Mouse (Mus musculus): ENCODE results near the gene Rtp1. TPM values are rescaled to one million over a fixed set of nuclear protein-coding genes. Genes with fewer than 3 reads are reported as not detected.

Rtp1 gene
- total RNA-seq, 1 experiment from 2014 or later, result not detected

DNA sequence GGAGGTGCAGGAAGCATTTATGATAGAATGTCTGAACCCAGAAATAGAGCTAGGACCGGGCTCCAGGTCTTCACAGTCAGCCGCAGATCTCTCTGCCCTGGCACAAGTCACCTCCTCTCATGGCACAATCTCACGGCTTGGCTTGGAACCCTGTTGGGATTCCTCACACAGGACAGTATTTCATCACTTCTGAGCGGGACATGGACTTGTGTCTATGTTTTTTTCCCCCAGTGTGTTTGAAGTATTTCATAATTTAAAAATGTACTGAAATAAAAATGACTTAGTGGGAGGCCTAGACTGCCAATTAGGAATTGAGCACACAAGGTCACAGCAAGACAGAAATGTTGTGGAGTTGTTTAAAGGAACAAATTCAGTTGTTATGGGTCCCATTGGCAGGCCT, 15.3 kb downstream of the Rtp1 start:
- ATAC-seq (replicated peaks in 1 of 2; ENCODE audit: insufficient read depth in 1 of 2, low FRiP score in 2 of 2, low TSS enrichment in 1 of 2, low read depth in 1 of 2, poor library complexity in 2 of 2, severe bottlenecking in 2 of 2), result no peak

DNA sequence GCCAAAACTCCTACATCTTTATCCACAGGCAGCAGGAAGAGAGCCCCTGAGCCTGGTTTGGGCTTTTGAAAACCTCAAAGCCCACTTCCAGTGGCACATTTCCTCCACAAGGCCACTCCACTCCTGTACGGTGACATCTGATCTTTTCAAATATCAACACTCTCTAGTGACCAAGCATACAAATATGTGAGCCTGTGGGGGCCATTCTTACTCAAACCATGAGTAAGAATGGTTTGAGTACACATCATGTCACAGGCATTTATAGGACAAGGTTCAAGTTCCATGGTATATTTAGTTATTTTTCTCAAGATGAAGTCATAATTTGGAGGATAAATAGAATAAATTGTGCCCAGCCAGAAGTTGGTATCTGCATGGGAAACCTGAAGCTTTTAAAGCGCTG, 21.0 kb downstream of the Rtp1 start:
- ATAC-seq (replicated peaks in 1 of 2; ENCODE audit: insufficient read depth in 1 of 2, low FRiP score in 2 of 2, low TSS enrichment in 1 of 2, low read depth in 1 of 2, poor library complexity in 2 of 2, severe bottlenecking in 2 of 2), result no peak

DNA sequence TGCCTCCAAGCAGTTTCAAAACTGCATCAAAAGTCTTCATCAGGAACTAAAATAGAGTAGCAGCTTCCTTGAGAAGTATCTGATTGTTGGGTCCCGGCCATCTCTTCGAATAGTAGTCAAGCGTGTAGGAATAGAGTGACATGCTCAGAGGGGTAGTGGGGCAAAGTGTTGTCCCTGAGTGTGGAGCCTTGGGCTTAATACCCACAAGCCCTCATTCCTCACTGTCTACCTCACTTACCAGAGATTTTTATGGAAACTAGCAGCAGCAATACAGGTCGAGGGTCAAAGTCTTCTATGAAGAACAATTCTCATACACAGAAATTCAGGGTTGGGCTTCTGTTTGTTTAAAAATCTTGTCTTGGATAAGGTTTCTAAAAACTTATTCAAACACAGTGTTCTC, 21.9 kb downstream of the Rtp1 start:
- ATAC-seq (replicated peaks in 1 of 2; ENCODE audit: insufficient read depth in 1 of 2, low FRiP score in 2 of 2, low TSS enrichment in 1 of 2, low read depth in 1 of 2, poor library complexity in 2 of 2, severe bottlenecking in 2 of 2), result no peak

DNA sequence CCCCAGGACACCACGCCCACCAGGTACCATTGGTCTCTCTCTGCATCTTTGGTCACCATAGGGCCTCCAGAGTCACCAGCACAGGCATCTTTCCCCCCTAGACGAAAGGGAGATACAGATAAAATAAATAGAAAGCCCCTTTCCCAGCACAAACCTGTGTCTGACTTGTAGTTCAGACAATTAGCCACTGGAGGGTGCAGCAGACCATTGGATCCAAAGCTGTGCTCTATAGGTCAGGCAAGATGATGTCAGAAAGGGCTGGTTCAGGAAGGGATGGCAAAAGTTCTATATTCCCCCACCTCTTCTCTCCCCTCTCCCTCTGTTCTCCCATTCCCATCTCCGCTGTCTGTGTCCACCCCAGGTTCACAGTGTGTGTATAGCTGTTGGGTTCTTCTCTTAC, 23.5 kb downstream of the Rtp1 start:
- peak; percentile 27 to 42; a peak in 2 of 4 replicates for ATAC-seq (replicated peaks in 1 of 2; ENCODE audit: insufficient read depth in 1 of 2, low FRiP score in 2 of 2, low TSS enrichment in 1 of 2, low read depth in 1 of 2, poor library complexity in 2 of 2, severe bottlenecking in 2 of 2)

DNA sequence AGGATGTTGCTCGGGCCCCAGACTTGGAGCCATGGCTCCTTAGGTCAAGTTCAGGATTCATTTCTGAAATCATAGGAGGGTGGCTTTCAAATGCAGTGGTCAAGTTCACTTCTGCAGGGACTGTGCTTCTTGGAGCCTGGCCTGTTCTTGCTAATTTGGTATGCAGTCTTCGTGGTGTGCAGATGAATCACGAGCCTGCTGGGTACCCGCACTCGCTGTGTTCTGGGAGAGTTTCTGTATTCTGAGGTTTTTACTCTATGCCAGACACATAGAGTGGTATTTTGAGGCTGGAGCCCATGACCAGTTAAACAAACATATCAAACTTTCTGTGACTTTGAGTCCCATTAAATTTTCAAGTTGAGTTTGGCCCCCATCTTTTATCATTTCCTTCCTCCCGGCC, 25.4 kb downstream of the Rtp1 start:
- no peak for ATAC-seq (replicated peaks in 1 of 2; ENCODE audit: insufficient read depth in 1 of 2, low FRiP score in 2 of 2, low TSS enrichment in 1 of 2, low read depth in 1 of 2, poor library complexity in 2 of 2, severe bottlenecking in 2 of 2)

DNA sequence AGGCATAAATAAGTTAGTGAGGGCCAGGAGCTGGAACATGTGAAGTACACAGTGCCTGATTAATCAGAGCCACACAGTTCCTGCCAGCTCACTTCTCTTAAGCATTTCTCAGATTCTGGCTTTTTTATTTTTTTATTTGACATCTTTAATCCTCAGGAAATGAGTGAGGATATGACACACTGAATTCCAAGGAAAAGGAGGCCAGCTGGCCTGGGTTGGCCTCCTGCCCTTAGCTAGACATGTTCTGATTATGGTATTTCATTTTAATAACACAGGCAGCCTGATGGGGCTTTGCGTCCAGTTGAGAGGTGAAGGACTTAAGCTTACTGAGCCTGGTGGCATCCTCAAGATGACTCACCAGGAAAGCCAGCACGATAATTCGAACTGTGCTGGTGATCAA, 27.6 kb downstream of the Rtp1 start:
- ATAC-seq (replicated peaks in 1 of 2; ENCODE audit: insufficient read depth in 1 of 2, low FRiP score in 2 of 2, low TSS enrichment in 1 of 2, low read depth in 1 of 2, poor library complexity in 2 of 2, severe bottlenecking in 2 of 2), result no peak

DNA sequence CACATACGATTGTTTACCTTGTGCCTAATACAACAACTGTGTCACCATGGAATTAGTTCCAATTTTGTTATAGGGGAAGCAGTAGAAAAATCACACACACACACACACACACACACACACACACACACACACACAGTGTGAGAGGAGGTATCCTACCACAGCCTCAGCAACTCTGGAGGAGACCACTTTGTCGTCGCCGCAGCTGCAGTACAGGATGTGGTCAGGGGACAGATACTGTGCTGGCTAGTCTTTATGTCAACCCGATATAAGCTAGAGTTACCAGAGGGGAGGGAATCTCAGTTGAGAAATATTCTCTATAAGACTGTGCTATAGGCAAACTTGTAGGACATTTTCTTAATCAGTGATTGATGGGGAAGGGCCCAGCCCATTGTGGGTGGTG, 28.4 kb downstream of the Rtp1 start:
- ATAC-seq (replicated peaks in 1 of 2; ENCODE audit: insufficient read depth in 1 of 2, low FRiP score in 2 of 2, low TSS enrichment in 1 of 2, low read depth in 1 of 2, poor library complexity in 2 of 2, severe bottlenecking in 2 of 2), result peak in 1 of 2 experiments; percentile 46; a peak in 3 of 4 replicates

DNA sequence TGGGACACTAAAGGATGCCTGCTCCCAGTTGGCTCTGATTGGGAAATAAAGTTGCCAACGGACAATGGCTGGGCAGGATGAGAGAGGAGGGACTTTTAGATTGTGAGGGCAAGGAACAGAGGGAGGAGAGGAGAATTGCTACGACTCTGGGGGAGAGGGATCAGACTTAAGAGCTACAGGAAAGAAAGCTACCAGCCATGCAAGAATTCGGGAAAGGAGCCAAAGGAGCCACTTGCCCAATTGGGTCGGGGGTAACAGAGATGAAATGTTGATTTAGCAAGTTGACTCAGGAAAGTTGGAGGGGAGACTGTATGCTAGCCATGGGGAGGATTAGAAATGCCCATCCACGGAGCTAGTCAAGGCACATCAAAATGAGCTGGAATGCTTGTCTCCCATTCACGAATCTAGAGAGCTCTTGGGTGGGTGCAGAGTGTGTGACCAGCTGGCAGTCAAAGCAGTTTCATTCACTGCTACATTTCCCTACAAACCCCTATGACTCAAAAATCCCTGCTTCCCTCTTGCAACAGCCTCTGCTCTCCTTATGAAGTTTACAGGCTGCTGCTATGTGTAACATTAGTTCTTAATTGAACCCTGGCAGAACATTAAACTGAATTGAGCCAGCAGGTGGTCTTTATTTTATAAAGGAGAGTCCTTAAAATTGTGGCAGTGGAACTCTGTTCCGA, 30.1 kb downstream of the Rtp1 start:
- no peak for ATAC-seq (replicated peaks in 1 of 2; ENCODE audit: insufficient read depth in 1 of 2, low FRiP score in 2 of 2, low TSS enrichment in 1 of 2, low read depth in 1 of 2, poor library complexity in 2 of 2, severe bottlenecking in 2 of 2)

DNA sequence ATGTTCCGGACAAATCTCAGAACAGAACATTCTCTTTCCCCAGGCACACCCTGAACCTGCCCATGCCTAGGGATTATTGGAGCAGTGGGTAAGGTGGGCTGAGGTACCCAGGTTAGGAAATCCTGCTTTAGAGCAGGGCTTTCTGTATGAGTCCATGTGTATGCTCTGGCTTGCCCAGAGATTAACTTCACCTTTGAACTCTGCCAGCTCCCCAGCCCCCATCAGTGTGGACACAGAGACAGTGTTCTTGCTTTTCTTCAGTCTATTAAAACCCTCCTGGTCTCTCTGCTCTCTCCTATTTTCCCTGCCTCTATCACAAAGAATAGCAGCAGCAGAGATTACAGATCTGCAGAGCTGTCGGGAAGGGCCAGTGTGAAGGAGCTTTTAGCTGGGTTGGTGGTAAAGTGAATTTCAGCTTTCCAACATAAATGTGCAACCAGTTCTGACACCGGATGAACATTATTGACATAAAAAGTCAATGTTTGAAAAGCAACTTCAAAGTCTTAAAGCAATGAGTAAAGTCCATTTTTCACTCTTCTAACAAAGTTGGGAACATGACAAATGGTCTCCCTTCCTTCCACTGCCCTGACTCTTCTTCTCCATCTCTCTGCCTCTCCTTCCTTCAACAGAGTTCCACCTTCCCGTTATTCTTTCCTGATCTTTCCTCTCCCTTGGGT, 34.9 kb downstream of the Rtp1 start:
- no peak for ATAC-seq (replicated peaks in 1 of 2; ENCODE audit: insufficient read depth in 1 of 2, low FRiP score in 2 of 2, low TSS enrichment in 1 of 2, low read depth in 1 of 2, poor library complexity in 2 of 2, severe bottlenecking in 2 of 2)

DNA sequence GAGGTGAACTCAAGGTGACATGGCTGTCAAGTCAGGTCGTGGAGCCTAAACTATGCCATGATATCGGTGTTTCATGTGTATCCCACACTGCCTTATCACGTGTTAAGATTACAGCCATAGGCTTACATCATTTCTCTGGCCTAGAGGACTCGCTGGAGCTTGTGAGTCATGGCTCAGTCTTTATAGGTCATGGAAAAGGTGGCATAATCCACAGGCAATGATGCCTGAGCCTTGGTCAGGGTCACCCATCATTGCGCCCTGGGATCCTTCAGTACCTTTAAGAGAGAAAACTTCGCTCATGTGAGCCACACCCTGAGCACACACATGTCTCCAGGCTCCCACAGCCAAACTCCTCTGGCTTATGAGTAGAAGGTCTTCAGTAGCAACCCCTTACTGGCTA, 42.6 kb downstream of the Rtp1 start:
- no peak for ATAC-seq (replicated peaks in 1 of 2; ENCODE audit: insufficient read depth in 1 of 2, low FRiP score in 2 of 2, low TSS enrichment in 1 of 2, low read depth in 1 of 2, poor library complexity in 2 of 2, severe bottlenecking in 2 of 2)

DNA sequence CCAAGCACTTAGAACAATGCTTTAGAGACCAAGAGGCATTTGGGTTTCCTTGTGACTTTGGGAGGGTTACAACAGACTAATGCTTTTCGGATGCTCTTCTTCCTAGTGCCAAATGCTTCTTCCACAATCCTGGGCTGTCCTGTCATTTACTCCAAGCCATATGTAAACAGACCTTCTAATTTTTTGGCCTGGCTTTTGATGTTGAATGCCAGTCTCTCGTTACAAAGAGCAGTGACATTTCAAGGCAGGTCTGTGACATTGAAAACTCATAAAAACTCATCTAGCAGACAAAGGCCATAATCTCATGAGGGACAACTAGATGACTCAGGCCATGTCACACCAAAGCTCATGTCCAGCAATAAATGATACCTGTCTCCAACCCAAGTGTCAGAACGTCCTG, 43.1 kb downstream of the Rtp1 start:
- ATAC-seq (replicated peaks in 1 of 2; ENCODE audit: insufficient read depth in 1 of 2, low FRiP score in 2 of 2, low TSS enrichment in 1 of 2, low read depth in 1 of 2, poor library complexity in 2 of 2, severe bottlenecking in 2 of 2), result no peak

DNA sequence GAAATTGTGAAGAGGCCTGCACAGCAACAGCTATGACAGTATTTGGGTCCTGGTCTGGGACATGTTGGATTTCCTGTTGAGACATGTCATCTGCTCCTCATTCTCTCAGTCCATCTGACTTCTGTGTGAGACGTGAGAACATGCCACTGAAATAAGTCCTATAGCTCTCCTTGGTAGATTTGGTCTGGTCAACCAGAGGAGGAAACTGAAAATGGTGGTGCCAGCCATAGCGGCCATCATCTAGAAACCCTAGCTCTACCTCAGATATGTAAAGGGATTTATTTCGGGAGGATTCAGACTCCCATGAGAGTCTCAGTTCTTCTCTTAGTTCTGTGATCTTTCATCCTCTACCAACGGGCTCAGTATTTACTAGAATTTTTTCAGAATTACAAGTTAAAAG, 46.7 kb downstream of the Rtp1 start:
- no peak for ATAC-seq (replicated peaks in 1 of 2; ENCODE audit: insufficient read depth in 1 of 2, low FRiP score in 2 of 2, low TSS enrichment in 1 of 2, low read depth in 1 of 2, poor library complexity in 2 of 2, severe bottlenecking in 2 of 2)

DNA sequence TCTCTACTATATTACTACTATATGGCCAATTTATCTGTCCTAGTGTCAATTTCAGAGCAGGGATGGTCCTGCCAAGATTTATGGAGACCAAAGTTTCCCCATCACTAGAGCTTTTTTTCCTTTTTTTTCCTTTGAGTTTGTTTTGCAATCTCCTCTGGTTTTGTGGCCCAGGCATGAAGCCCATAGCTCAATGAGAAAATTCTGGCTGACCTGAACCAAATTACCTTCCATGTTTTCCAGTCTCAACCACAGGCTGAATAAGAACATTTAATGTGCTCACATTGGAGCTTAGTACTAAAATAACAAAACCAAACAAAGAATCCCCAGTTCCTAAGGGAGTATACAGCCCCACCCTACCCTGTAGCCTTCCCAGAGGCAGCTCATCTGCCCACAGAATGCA, 47.7 kb downstream of the Rtp1 start:
- no peak for ATAC-seq (replicated peaks in 1 of 2; ENCODE audit: insufficient read depth in 1 of 2, low FRiP score in 2 of 2, low TSS enrichment in 1 of 2, low read depth in 1 of 2, poor library complexity in 2 of 2, severe bottlenecking in 2 of 2)

DNA sequence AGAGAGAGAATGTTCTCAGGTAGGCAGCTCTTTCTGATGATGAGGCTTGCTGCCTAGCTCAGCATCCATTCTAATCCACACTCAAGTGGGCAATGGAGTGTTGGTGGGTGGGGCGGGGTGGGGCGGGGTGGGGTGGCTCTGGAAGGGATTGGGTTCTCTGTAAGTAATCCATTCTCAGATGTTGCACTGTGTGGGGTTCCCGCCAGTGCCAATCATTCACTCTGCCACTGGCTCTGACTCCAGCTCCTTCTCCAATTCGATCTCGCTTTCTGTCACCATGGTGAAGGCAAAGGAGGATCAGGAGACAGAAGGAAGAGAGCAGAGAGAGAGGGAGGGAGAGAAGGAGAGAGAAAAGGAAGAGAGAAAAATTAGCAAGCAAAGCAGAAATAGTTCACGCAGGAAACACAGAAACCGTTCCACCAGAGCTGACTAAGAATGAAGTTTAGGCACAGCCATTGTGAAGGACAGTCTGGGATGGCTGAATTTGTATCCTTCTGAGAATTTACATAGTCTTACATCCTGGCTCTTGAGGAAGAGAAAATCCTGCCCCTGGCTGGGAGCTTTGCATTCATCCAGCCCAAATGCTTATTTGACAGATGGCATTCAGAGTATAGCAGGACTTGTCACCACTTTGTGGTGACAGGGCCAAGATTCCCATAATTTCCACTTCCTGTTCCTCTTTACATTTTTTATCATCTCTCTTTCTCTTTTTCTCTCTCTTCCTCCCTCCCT, 51.1 kb downstream of the Rtp1 start:
- no peak for ATAC-seq (replicated peaks in 1 of 2; ENCODE audit: insufficient read depth in 1 of 2, low FRiP score in 2 of 2, low TSS enrichment in 1 of 2, low read depth in 1 of 2, poor library complexity in 2 of 2, severe bottlenecking in 2 of 2)

DNA sequence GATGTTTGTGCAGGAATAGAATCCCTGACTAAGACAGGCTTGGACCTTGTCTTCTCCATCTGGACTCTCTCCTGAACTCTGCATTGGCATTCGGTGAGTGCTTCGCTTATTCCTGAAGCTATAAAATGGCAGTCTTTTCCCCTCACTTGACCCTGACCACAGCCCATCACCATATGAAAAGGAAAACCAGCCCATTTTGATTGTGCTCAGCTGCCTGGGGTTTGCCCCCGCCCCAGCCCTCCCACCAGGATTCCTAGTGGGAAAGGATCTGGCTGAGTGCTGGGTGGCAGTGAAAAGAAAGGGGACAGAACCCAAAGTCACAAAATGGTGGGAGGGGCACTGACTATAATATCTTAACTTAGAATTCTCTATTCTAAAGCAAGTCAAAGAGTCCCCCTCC, 53.3 kb downstream of the Rtp1 start:
- no peak for ATAC-seq (replicated peaks in 1 of 2; ENCODE audit: insufficient read depth in 1 of 2, low FRiP score in 2 of 2, low TSS enrichment in 1 of 2, low read depth in 1 of 2, poor library complexity in 2 of 2, severe bottlenecking in 2 of 2)

DNA sequence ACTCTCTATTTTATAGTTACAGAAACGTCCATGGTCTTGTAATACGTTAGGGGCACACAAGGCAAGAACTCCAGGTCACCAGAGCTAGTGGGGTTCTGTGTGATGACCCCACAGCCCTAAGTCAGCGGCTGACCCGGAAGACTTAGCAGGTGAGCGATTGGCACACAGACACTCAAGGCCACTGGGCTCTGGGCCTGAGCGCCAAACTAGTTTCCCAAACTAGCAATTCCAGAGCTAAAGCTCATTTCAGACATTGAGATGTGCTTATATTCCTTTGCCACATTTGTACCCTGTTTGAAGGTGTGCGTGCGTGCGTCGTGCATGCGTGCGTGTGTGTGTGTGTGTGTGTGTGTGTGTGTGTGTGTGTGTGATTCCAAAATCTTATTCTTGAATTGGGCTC, 53.9 kb downstream of the Rtp1 start:
- no peak for ATAC-seq (replicated peaks in 1 of 2; ENCODE audit: insufficient read depth in 1 of 2, low FRiP score in 2 of 2, low TSS enrichment in 1 of 2, low read depth in 1 of 2, poor library complexity in 2 of 2, severe bottlenecking in 2 of 2)

DNA sequence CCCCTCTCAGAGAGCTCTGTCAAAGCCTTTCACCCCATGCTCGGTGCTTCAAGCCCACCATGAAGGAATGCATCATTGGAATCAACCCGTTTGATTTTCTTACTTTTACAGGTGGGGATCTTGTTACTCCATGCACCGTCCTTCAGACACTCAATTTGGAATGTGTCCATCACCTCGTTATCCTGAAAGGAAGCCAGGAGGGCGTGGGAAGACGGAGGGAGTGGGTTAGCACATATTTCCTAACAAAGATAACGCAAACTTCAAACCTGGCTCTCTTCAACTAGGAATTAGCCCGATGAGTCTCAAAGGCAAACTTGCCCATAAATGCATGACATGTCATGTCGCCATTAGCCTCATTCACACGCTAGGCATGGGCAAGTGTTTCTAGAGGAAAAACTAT, 54.4 kb downstream of the Rtp1 start:
- no peak for ATAC-seq (replicated peaks in 1 of 2; ENCODE audit: insufficient read depth in 1 of 2, low FRiP score in 2 of 2, low TSS enrichment in 1 of 2, low read depth in 1 of 2, poor library complexity in 2 of 2, severe bottlenecking in 2 of 2)

Measured in hematopoietic stem cell, adult 5-6 weeks (primary cell).